ENCODE assay signal across 24 mouse cellular contexts in the genomic region with DNA sequence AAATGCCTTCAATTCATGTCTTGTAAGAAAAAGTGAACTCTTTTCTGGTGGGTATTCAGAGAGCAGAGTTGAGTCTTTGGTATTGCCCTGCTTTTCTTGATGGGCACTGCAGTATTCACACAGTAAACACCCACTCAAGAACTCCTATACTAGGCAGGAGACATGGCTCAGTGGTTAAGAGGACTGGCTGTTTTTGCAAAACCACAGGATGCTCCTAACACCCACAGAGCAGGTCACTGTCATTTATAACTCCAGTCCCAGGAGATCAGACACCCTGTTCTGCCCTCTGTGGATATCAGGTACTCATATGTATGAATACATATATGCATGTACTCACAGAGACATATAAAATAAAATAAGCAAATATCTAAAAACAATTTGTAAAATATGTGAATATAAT.
"Had no signal": no experiment of that assay in that cellular context is flagged by ENCODE, and none has a peak within 500 bp of the region (broad histone marks: within the 10 kb centered on the region; RNA-seq: fewer than 3 reads in every experiment).

No protein-coding gene starts in this region.

- H3K4me2 ChIP-seq: heart, embryonic 12.5 days; hindbrain, embryonic 12.5 days; hindbrain, embryonic 14.5 days; intestine, embryonic 15.5 days; limb, embryonic 13.5 days; limb, embryonic 15.5 days had no signal

- DNase-seq: gastrocnemius, adult 2 months; gastrocnemius, postnatal 10 days; gastrocnemius, postnatal 25 days; heart, adult 18-20 months; heart, postnatal 10 days; heart, postnatal 4 days; kidney, adult 18-20 months; kidney, adult 8-10 months; kidney, postnatal 10 days; kidney, postnatal 25 days; layer of hippocampus, adult 9-11 months; layer of hippocampus, postnatal 36 days; left cerebral cortex, postnatal 4 days had no signal

- ATAC-seq: hindbrain, embryonic 16.5 days; inflammation-experienced regulatory T-cells, adult 6 months; intestine, embryonic 15.5 days; intestine, postnatal 0 days had no signal

- H3K4me1 ChIP-seq: heart, embryonic 10.5 days; heart, embryonic 12.5 days; hindbrain, embryonic 10.5 days; hindbrain, embryonic 12.5 days; intestine, embryonic 15.5 days; limb, embryonic 15.5 days had no signal

- H3K27ac ChIP-seq: gastrocnemius, adult 2 months; heart, embryonic 10.5 days; hindbrain, embryonic 10.5 days; hindbrain, embryonic 12.5 days; hindbrain, embryonic 14.5 days; intestine, embryonic 15.5 days; limb, embryonic 13.5 days; limb, embryonic 15.5 days had no signal

- H3K36me3 ChIP-seq: heart, embryonic 10.5 days; heart, embryonic 12.5 days; hindbrain, embryonic 10.5 days; hindbrain, embryonic 12.5 days; intestine, embryonic 15.5 days; limb, embryonic 13.5 days; limb, embryonic 15.5 days had no signal

- H3K27me3 ChIP-seq: heart, embryonic 12.5 days; hindbrain, embryonic 12.5 days; intestine, embryonic 15.5 days; limb, embryonic 13.5 days; limb, embryonic 15.5 days had no signal

- H3K4me3 ChIP-seq: gastrocnemius, adult 2 months; heart, embryonic 10.5 days; heart, embryonic 12.5 days; hindbrain, embryonic 10.5 days; hindbrain, embryonic 12.5 days; intestine, embryonic 15.5 days; limb, embryonic 13.5 days; limb, embryonic 15.5 days had no signal

- H3K9ac ChIP-seq: heart, embryonic 12.5 days; hindbrain, embryonic 12.5 days; hindbrain, embryonic 14.5 days; intestine, embryonic 15.5 days; limb, embryonic 13.5 days; limb, embryonic 15.5 days had no signal

- H3K9me3 ChIP-seq: heart, embryonic 10.5 days; heart, embryonic 12.5 days; hindbrain, embryonic 10.5 days; hindbrain, embryonic 12.5 days; intestine, embryonic 15.5 days; limb, embryonic 13.5 days; limb, embryonic 15.5 days had no signal
